Mouse (Mus musculus) 3134 (cell line): ENCODE data around the gene Ripk3.

Experiments
- DNase-seq: peaks from one replicate; pipeline ENCODE4 v3.0.0-alpha.2; 2011; ENCODE audit warnings: low spot score; ENCODE audit not compliant: insufficient read length; ENCODE audit errors: extremely low read depth

The Ripk3 gene

GRCm38 (mm10) chr14:55795380-55796163 lies 6.9 kb upstream of the Ripk3 start:
- peak; percentile 48 for DNase-seq

GRCm38 (mm10) chr14:55793946-55794345 lies 5.3 kb upstream of the Ripk3 start:
- DNase-seq = peak; percentile 45

GRCm38 (mm10) chr14:55793461-55793860 lies 4.8 kb upstream of the Ripk3 start:
- DNase-seq = no peak

- DNase-seq = no peak
Observed at GRCm38 (mm10) chr14:55787731-55788130, 934 bp downstream of the Ripk3 start.

GRCm38 (mm10) chr14:55785195-55785594 lies 3.5 kb downstream of the Ripk3 start:
- no peak for DNase-seq

- DNase-seq = no peak
Observed at GRCm38 (mm10) chr14:55783958-55784235, 4.8 kb downstream of the Ripk3 start, which contains the start of gene Adcy4. Adcy4 (minus strand) TSS chr14:55784095.

GRCm38 (mm10) chr14:55783171-55783957 lies 5.3 kb downstream of the Ripk3 start:
- DNase-seq = no peak

GRCm38 (mm10) chr14:55782361-55782960 lies 6.2 kb downstream of the Ripk3 start:
- DNase-seq = no peak

- no peak for DNase-seq
Observed at GRCm38 (mm10) chr14:55781310-55781709, 7.4 kb downstream of the Ripk3 start.

GRCm38 (mm10) chr14:55780736-55781135 lies 7.9 kb downstream of the Ripk3 start:
- no peak for DNase-seq

- DNase-seq = no peak
Observed at GRCm38 (mm10) chr14:55779656-55780055, 9.0 kb downstream of the Ripk3 start.

- DNase-seq = no peak
Observed at GRCm38 (mm10) chr14:55778686-55779085, 10.0 kb downstream of the Ripk3 start.

- no peak for DNase-seq
Observed at GRCm38 (mm10) chr14:55777806-55778205, 10.9 kb downstream of the Ripk3 start.

GRCm38 (mm10) chr14:55777176-55777575 lies 11.5 kb downstream of the Ripk3 start:
- no peak for DNase-seq

- no peak for DNase-seq
Observed at GRCm38 (mm10) chr14:55776711-55777110, 12.0 kb downstream of the Ripk3 start.

GRCm38 (mm10) chr14:55769087-55769703 lies 19.5 kb downstream of the Ripk3 start:
- no peak for DNase-seq

GRCm38 (mm10) chr14:55768555-55768954 lies 20.1 kb downstream of the Ripk3 start:
- DNase-seq = no peak

- DNase-seq = no peak
Observed at GRCm38 (mm10) chr14:55767519-55768414, 20.9 kb downstream of the Ripk3 start.

- no peak for DNase-seq
Observed at GRCm38 (mm10) chr14:55765696-55766095, 23.0 kb downstream of the Ripk3 start, which contains the start of gene Ltb4r1. Ltb4r1 (plus strand) TSS chr14:55765962.

- no peak for DNase-seq
Observed at GRCm38 (mm10) chr14:55763166-55763565, 25.5 kb downstream of the Ripk3 start.
